Mouse (Mus musculus): Measurements from ENCODE around the gene Kif21b.

DNA sequence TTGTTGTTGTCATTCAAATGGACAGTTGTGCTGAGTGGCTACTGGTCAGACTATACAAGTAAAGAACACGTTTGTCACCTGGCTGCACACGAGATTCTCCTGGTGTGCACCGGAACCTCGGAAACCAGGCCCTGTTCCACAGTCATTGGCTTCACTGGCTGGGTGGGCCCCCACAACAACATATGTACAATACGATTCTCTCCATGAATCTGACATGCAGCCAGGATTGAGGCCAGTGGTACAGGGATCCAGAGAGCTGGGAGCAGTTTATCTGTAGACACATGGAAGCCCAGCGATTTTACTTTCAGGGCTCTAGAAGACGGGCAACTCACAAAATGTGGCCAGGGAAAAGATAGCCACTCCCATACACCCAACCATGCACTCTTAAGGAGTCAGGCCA, 27.5 kb upstream of the Kif21b start:
- TF ChIP-seq CTCF (IDR thresholded peaks at IDR 0.05) = no peak
- TF ChIP-seq POLR2A (IDR thresholded peaks at IDR 0.05; ENCODE audit: insufficient read depth, low read depth, low read length) = no peak
- TF ChIP-seq EP300 (IDR thresholded peaks at IDR 0.05; ENCODE audit: insufficient read depth, low read depth, low read length) = no peak

Measured in heart, adult 2 months (tissue).